ENCODE assay signal across 8 mouse cellular contexts in genomic region chr7:143437231-143437893, GRCm38 (mm10). TPM values are rescaled to one million over a fixed set of nuclear protein-coding genes. Genes with fewer than 3 reads are reported as not detected.
DNase-seq lines count a peak whose midpoint lies in the region; ATAC-seq and TF ChIP-seq lines count a peak whose summit lies in the region.

No protein-coding gene starts in this region.

- no peak for TF ChIP-seq CTCF in kidney, adult 2 months (conservative IDR thresholded peaks at IDR 0.05; ENCODE audit: insufficient read depth, insufficient read length, low read depth, low read length)
- TF ChIP-seq CTCF in midbrain, postnatal 0 days (IDR thresholded peaks at IDR 0.05) = no peak

- H3K4me1 ChIP-seq in kidney, adult 2 months (ENCODE audit: control insufficient read depth, insufficient read depth, low read length) = no peaks in the 10 kb centered on the region
- H3K4me1 ChIP-seq in embryonic facial prominence, embryonic 14.5 days (ENCODE audit: control insufficient read depth, insufficient read depth, low read length) = peaks cover 10% of the 10 kb centered on the region
- H3K4me1 ChIP-seq in limb, embryonic 10.5 days = peaks cover 33% of the 10 kb centered on the region
- peaks cover 3% of the 10 kb centered on the region; the same call in 1 of the 2 replicates for H3K4me1 ChIP-seq in midbrain, postnatal 0 days (ENCODE audit: insufficient read depth, low read length)

- H3K9me3 ChIP-seq in embryonic facial prominence, embryonic 14.5 days (ENCODE audit: control insufficient read depth, low read length) = no peaks in the 10 kb centered on the region
- no peaks in the 10 kb centered on the region for H3K9me3 ChIP-seq in limb, embryonic 10.5 days (replicated peaks)
- no peaks in the 10 kb centered on the region for H3K9me3 ChIP-seq in midbrain, postnatal 0 days (ENCODE audit: low read length)

- peaks cover 3% of the 10 kb centered on the region; the same call in 1 of the 2 replicates for H3K27me3 ChIP-seq in kidney, adult 2 months (replicated peaks; ENCODE audit: control insufficient read depth, insufficient read depth, low read length)
- no peaks in the 10 kb centered on the region; the same call in 1 of the 2 replicates for H3K27me3 ChIP-seq in embryonic facial prominence, embryonic 14.5 days (replicated peaks; ENCODE audit: control insufficient read depth, insufficient read depth, low read length)
- H3K27me3 ChIP-seq in limb, embryonic 10.5 days (ENCODE audit: low read depth, poor library complexity, severe bottlenecking) = peaks cover 70% of the 10 kb centered on the region
- peaks cover 3% of the 10 kb centered on the region; the same call in 1 of the 2 replicates for H3K27me3 ChIP-seq in midbrain, postnatal 0 days (ENCODE audit: insufficient read depth, low read length)

- H3K4me3 ChIP-seq in kidney, adult 2 months (ENCODE audit: insufficient read depth, low read depth, low read length) = peak overlapping the region; percentile 25; the same call in 1 of the 2 replicates
- H3K4me3 ChIP-seq in embryonic facial prominence, embryonic 14.5 days (ENCODE audit: low read depth, low read length) = peak overlapping the region; percentile 51
- peak overlapping the region; percentile 62 for H3K4me3 ChIP-seq in limb, embryonic 10.5 days
- peak overlapping the region; percentile 47 for H3K4me3 ChIP-seq in midbrain, postnatal 0 days (ENCODE audit: low read depth, low read length)

- H3K9ac ChIP-seq in embryonic facial prominence, embryonic 14.5 days (ENCODE audit: low read depth, low read length) = peak overlapping the region; percentile 87
- H3K9ac ChIP-seq in midbrain, postnatal 0 days (replicated peaks; ENCODE audit: low read length, poor library complexity, severe bottlenecking) = peak overlapping the region; percentile 84

- no peak for DNase-seq in kidney, adult 2 months
- DNase-seq in kidney, adult 8-10 months = no peak
- no peak for DNase-seq in embryonic facial prominence, embryonic 14.5 days (ENCODE audit: low spot score)
- DNase-seq in limb, embryonic 10.5 days (ENCODE audit: low spot score) = no peak
- no peak for DNase-seq in midbrain, postnatal 0 days (ENCODE audit: low spot score)
- DNase-seq in layer of hippocampus, adult 8-10 months (ENCODE audit: low spot score in 2 of 2) = no peak
- no peak for DNase-seq in gastrocnemius, postnatal 25 days

- ATAC-seq in embryonic facial prominence, embryonic 14.5 days (ENCODE audit: low read depth) = peak; percentile 48
- peak; percentile 51; the same call in 1 of the 2 replicates for ATAC-seq in midbrain, postnatal 0 days (ENCODE audit: low FRiP score)
- ATAC-seq in activated CD4-positive, CD25-positive, alpha-beta regulatory T cell, adult 4 months = no peak

- no peaks in the 10 kb centered on the region for H3K36me3 ChIP-seq in kidney, adult 2 months (ENCODE audit: control insufficient read depth, insufficient read depth, low read length)
- no peaks in the 10 kb centered on the region for H3K36me3 ChIP-seq in embryonic facial prominence, embryonic 14.5 days (ENCODE audit: control insufficient read depth, insufficient read depth, low read length)
- H3K36me3 ChIP-seq in limb, embryonic 10.5 days = no peaks in the 10 kb centered on the region
- no peaks in the 10 kb centered on the region for H3K36me3 ChIP-seq in midbrain, postnatal 0 days (ENCODE audit: insufficient read depth, low read length)

- H3K4me2 ChIP-seq in embryonic facial prominence, embryonic 14.5 days (ENCODE audit: low read depth, low read length) = peak overlapping the region; percentile 96
- peak overlapping the region; percentile 95 for H3K4me2 ChIP-seq in midbrain, postnatal 0 days (ENCODE audit: low read depth, low read length, poor library complexity, severe bottlenecking)

- no peak overlapping the region for H3K27ac ChIP-seq in kidney, adult 2 months (ENCODE audit: insufficient read depth, low read depth, low read length)
- H3K27ac ChIP-seq in embryonic facial prominence, embryonic 14.5 days (replicated peaks; ENCODE audit: low read depth, low read length) = peak overlapping the region; percentile 59; the same call in 1 of the 2 replicates
- peak overlapping the region; percentile 99 for H3K27ac ChIP-seq in limb, embryonic 10.5 days
- H3K27ac ChIP-seq in midbrain, postnatal 0 days (ENCODE audit: low read depth, low read length) = peak overlapping the region; percentile 26; the same call in 1 of the 2 replicates

- TF ChIP-seq POLR2A in kidney, adult 2 months (IDR thresholded peaks at IDR 0.05; ENCODE audit: low read depth, low read length) = no peak

- WGBS in kidney, adult 2 months = 45% methylated on average over 18 of the region's 18 CpGs
- WGBS in embryonic facial prominence, embryonic 14.5 days = 35% methylated on average over 10 of the region's 18 CpGs
- 15% methylated on average over 18 of the region's 18 CpGs for WGBS in limb, embryonic 10.5 days
- WGBS in midbrain, postnatal 0 days = 17% methylated on average over 18 of the region's 18 CpGs

RNA-seq across cellular contexts. Expression of gene Cdkn1c, which starts 23.5 kb away (rescaled TPM):
- 30.8 and 31.0 TPM in 2 replicates for polyA plus RNA-seq in kidney, adult 2 months (2012; rRNA removed)
- 2,410 and 2,543 TPM in 2 replicates for polyA plus RNA-seq in embryonic facial prominence, embryonic 14.5 days (2014; fragmentation: Nextera tagmentation; extraction: Ambion mirVana)
- 317 and 593 TPM in 2 replicates for polyA plus RNA-seq in limb, embryonic 10.5 days (2016; fragmentation: Nextera tagmentation; extraction: Ambion mirVana)
- 107 and 131 TPM in 2 replicates for total RNA-seq in midbrain, postnatal 0 days (2014; rRNA removed)
- polyA plus RNA-seq in midbrain, postnatal 0 days (2015; fragmentation: Nextera tagmentation; extraction: Ambion mirVana) = 111 and 115 TPM in 2 replicates
- total RNA-seq in layer of hippocampus, adult 8-10 months (2022) = 1 to 10 TPM; 4.4 to 9.9 (median 7.0) TPM
- 100 to 1,000 TPM in 1 of 2 experiments, 10 to 100 TPM in 1; 95.8 to 152 TPM for total RNA-seq in gastrocnemius, postnatal 25 days (2021)
- under 1 TPM; 0.24 to 0.41 TPM for polyA plus RNA-seq in activated CD4-positive, CD25-positive, alpha-beta regulatory T cell, adult 4 months (2017; shearing (Covaris generic))

RNA-seq across cellular contexts. Expression of gene Slc22a18, which starts 36.2 kb away (rescaled TPM):
- polyA plus RNA-seq in kidney, adult 2 months (2012; rRNA removed) = 1,125 and 1,412 TPM in 2 replicates
- polyA plus RNA-seq in embryonic facial prominence, embryonic 14.5 days (2014; fragmentation: Nextera tagmentation; extraction: Ambion mirVana) = 2.5 and 2.8 TPM in 2 replicates
- polyA plus RNA-seq in limb, embryonic 10.5 days (2016; fragmentation: Nextera tagmentation; extraction: Ambion mirVana) = 0.25 and 0.53 TPM in 2 replicates
- total RNA-seq in midbrain, postnatal 0 days (2014; rRNA removed) = 0.33 and 0.47 TPM in 2 replicates
- 0.71 and 0.86 TPM in 2 replicates for polyA plus RNA-seq in midbrain, postnatal 0 days (2015; fragmentation: Nextera tagmentation; extraction: Ambion mirVana)
- 1 to 10 TPM in 2 of 4 experiments, under 1 TPM in 1, not detected in 1; 0.66 to 1.4 (median 1.4) TPM for total RNA-seq in layer of hippocampus, adult 8-10 months (2022)
- under 1 TPM in 1 of 2 experiments, not detected in 1; 0.29 TPM for total RNA-seq in gastrocnemius, postnatal 25 days (2021)
- under 1 TPM in 1 of 2 experiments, not detected in 1; 0.32 TPM for polyA plus RNA-seq in activated CD4-positive, CD25-positive, alpha-beta regulatory T cell, adult 4 months (2017; shearing (Covaris generic))

Comparison
In these comparisons a context has a peak if more than half of its experiments do, and no peak if none do; other contexts are left out.
1. RNA of gene Cdkn1c, which starts 23.5 kb away (polyA plus RNA-seq): 2,410 to 2,543 TPM in embryonic facial prominence, embryonic 14.5 days, 317 to 593 TPM in limb, embryonic 10.5 days, 111 to 115 TPM in midbrain, postnatal 0 days and 30.8 to 31.0 TPM in kidney, adult 2 months; 0.24 to 0.41 TPM in activated CD4-positive, CD25-positive, alpha-beta regulatory T cell, adult 4 months; every median in the first group is over 10 times any median in the second.
2. RNA of gene Slc22a18, which starts 36.2 kb away (polyA plus RNA-seq): 1,125 to 1,412 TPM in kidney, adult 2 months; 2.5 to 2.8 TPM in embryonic facial prominence, embryonic 14.5 days, 0.71 to 0.86 TPM in midbrain, postnatal 0 days, 0.25 to 0.53 TPM in limb, embryonic 10.5 days and 0.32 TPM in activated CD4-positive, CD25-positive, alpha-beta regulatory T cell, adult 4 months; every median in the first group is over 100 times any median in the second.
3. Peak in every context shown above with its lines, with median percentiles within 50 percentile points of each other: H3K4me3 ChIP-seq.